In the genomic region with DNA sequence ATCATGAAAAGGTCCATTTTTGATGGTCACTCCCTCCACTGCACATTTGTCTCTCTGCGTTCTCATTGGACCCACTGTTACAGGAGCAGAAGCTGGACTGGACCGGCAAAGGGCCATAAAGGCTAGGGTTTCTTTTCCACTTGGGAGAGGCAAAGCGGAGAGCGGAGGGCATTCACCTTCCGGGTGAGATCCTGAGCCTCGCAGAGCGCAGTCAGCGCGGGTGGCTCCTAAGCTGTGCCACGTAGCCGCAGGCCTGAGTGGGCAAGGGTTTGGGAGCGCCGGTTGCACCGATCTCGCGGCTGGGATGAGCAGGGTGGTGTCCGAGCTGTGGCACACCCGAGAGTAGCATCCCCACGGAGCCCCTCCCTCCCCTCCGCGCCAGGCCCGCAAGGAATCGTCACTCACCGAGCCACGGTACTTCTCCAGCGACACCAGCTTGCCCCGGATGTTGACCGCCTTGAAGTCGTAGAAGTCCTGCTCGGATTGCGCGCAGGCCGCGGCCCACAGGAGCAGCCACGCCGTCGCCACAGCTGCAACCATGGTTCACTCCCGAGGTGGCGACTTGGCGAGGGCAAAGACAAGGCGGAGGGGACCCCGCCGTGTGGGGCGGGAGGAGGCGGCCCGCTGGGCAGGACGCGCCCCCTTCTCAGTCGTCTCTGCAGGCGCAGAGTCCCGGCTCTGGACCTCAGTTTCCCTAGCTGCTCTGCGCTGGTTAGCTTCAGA, we compare ENCODE assay signal across 8 mouse cellular contexts. TPM values are rescaled to one million over a fixed set of nuclear protein-coding genes. Genes with fewer than 3 reads are reported as not detected.
A peak's percentile ranks its signal among the peaks of the same experiment; 100 is the strongest.
DNase-seq lines count a peak whose midpoint lies in the region; ATAC-seq lines count a peak whose summit lies in the region.
"Had no signal": no experiment of that assay in that cellular context is flagged by ENCODE, and none has a peak within 500 bp of the region (broad histone marks: within the 10 kb centered on the region; RNA-seq: fewer than 3 reads in every experiment).

No protein-coding gene starts in this region.

- peak overlapping the region; percentile 17 for H3K27ac ChIP-seq in embryonic facial prominence, embryonic 11.5 days (replicated peaks; ENCODE audit: low read depth, low read length)
- peak overlapping the region; percentile 48 for H3K27ac ChIP-seq in limb, embryonic 11.5 days (replicated peaks; ENCODE audit: low read depth, low read length)
- no peak overlapping the region for H3K27ac ChIP-seq in midbrain, embryonic 14.5 days (replicated peaks; ENCODE audit: low read depth, low read length)
- H3K27ac ChIP-seq: macrophage had no signal

- peak; percentile 69 for DNase-seq in adrenal gland, postnatal 25 days
- peak; percentile 48 for DNase-seq in embryonic facial prominence, embryonic 11.5 days (ENCODE audit: low spot score)
- peak; percentile 81 to 83 for DNase-seq in heart, adult 18-20 months
- peak; percentile 64 for DNase-seq in kidney, adult 18-20 months
- DNase-seq in limb, embryonic 11.5 days (ENCODE audit: low spot score) = peak; percentile 71
- peak; percentile 68 for DNase-seq in midbrain, embryonic 14.5 days
- peak; percentile 11 to 37 for DNase-seq in spleen, postnatal 10 days (ENCODE audit: low spot score in 2 of 2)

- H3K27me3 ChIP-seq in embryonic facial prominence, embryonic 11.5 days (ENCODE audit: control insufficient read depth, insufficient read depth, low read length) = no peaks in the 10 kb centered on the region
- H3K27me3 ChIP-seq in limb, embryonic 11.5 days (ENCODE audit: control insufficient read depth, insufficient read depth, low read length) = no peaks in the 10 kb centered on the region
- no peaks in the 10 kb centered on the region for H3K27me3 ChIP-seq in midbrain, embryonic 14.5 days (ENCODE audit: control insufficient read depth, insufficient read depth, low read length)

- H3K4me2 ChIP-seq in embryonic facial prominence, embryonic 11.5 days (ENCODE audit: low read depth, low read length) = peak overlapping the region; percentile 65
- peak overlapping the region; percentile 47 for H3K4me2 ChIP-seq in limb, embryonic 11.5 days (ENCODE audit: low read depth, severe bottlenecking)
- peak overlapping the region; percentile 89 for H3K4me2 ChIP-seq in midbrain, embryonic 14.5 days (ENCODE audit: low read length)

- H3K4me3 ChIP-seq in embryonic facial prominence, embryonic 11.5 days (ENCODE audit: low read depth, low read length) = peak overlapping the region; percentile 34
- peak overlapping the region; percentile 30 for H3K4me3 ChIP-seq in limb, embryonic 11.5 days (ENCODE audit: low read depth, low read length)
- H3K4me3 ChIP-seq in midbrain, embryonic 14.5 days (replicated peaks; ENCODE audit: low read depth, low read length) = peak overlapping the region; percentile 42

- peak overlapping the region; percentile 68 for H3K9ac ChIP-seq in embryonic facial prominence, embryonic 11.5 days (replicated peaks; ENCODE audit: low read length)
- peak overlapping the region; percentile 76 for H3K9ac ChIP-seq in limb, embryonic 11.5 days (ENCODE audit: low read length)
- peak overlapping the region; percentile 70 for H3K9ac ChIP-seq in midbrain, embryonic 14.5 days (replicated peaks; ENCODE audit: low read length)

- no peaks in the 10 kb centered on the region for H3K9me3 ChIP-seq in embryonic facial prominence, embryonic 11.5 days (replicated peaks; ENCODE audit: control insufficient read depth, low read length)
- H3K9me3 ChIP-seq in limb, embryonic 11.5 days (ENCODE audit: control insufficient read depth, low read length) = 0 out of 2 replicates have a peak, but pooled peaks cover 2% of the 10 kb centered on the region
- no peaks in the 10 kb centered on the region for H3K9me3 ChIP-seq in midbrain, embryonic 14.5 days (ENCODE audit: control insufficient read depth, low read length)

- H3K4me1 ChIP-seq in embryonic facial prominence, embryonic 11.5 days (ENCODE audit: control insufficient read depth, insufficient read depth, low read length) = no peaks in the 10 kb centered on the region; the same call in 1 of the 2 replicates
- peaks cover 13% of the 10 kb centered on the region for H3K4me1 ChIP-seq in limb, embryonic 11.5 days (ENCODE audit: control insufficient read depth, insufficient read depth, low read length)
- H3K4me1 ChIP-seq in midbrain, embryonic 14.5 days (ENCODE audit: control insufficient read depth, insufficient read depth, low read length) = peaks cover 10% of the 10 kb centered on the region; the same call in 1 of the 2 replicates

- H3K36me3 ChIP-seq in embryonic facial prominence, embryonic 11.5 days (replicated peaks; ENCODE audit: control insufficient read depth, insufficient read depth, low read depth, low read length) = no peaks in the 10 kb centered on the region
- no peaks in the 10 kb centered on the region for H3K36me3 ChIP-seq in limb, embryonic 11.5 days (ENCODE audit: control insufficient read depth, insufficient read depth, low read length)
- H3K36me3 ChIP-seq in midbrain, embryonic 14.5 days (ENCODE audit: control insufficient read depth, insufficient read depth, low read length) = no peaks in the 10 kb centered on the region

- ATAC-seq in embryonic facial prominence, embryonic 11.5 days (replicated peaks; ENCODE audit: insufficient number of reproducible peaks, low FRiP score, low TSS enrichment, low read depth) = peak; percentile 76
- peak; percentile 58; the same call in 1 of the 2 replicates for ATAC-seq in limb, embryonic 11.5 days (ENCODE audit: insufficient number of reproducible peaks, low FRiP score, low TSS enrichment, low read depth)
- peak; percentile 63 for ATAC-seq in midbrain, embryonic 14.5 days (ENCODE audit: low FRiP score, low TSS enrichment)

- 2% methylated on average over 52 of the region's 52 CpGs for WGBS in embryonic facial prominence, embryonic 11.5 days
- 3% methylated on average over 52 of the region's 52 CpGs for WGBS in limb, embryonic 11.5 days
- WGBS in midbrain, embryonic 14.5 days = 2% methylated on average over 52 of the region's 52 CpGs

RNA-seq across cellular contexts. Expression of a gene that starts 0.5 kb away (rescaled TPM):
- total RNA-seq in adrenal gland, postnatal 25 days (2021) = 7.3 and 8.7 TPM in 2 replicates
- polyA plus RNA-seq in embryonic facial prominence, embryonic 11.5 days (2014; fragmentation: Nextera tagmentation; extraction: Ambion mirVana) = 44.9 and 46.4 TPM in 2 replicates
- 1 to 10 TPM; 6.5 to 8.1 TPM for total RNA-seq in heart, adult 18-20 months (2021)
- polyA plus RNA-seq in limb, embryonic 11.5 days (2014; fragmentation: Nextera tagmentation; extraction: Ambion mirVana) = 51.7 and 53.6 TPM in 2 replicates
- polyA plus RNA-seq in midbrain, embryonic 14.5 days (2014; fragmentation: Nextera tagmentation; extraction: Ambion mirVana) = 16.2 and 23.9 TPM in 2 replicates

RNA-seq across cellular contexts. Expression of a gene that starts 23.1 kb away (rescaled TPM):
- 4.1 and 4.5 TPM in 2 replicates for total RNA-seq in adrenal gland, postnatal 25 days (2021)
- polyA plus RNA-seq in embryonic facial prominence, embryonic 11.5 days (2014; fragmentation: Nextera tagmentation; extraction: Ambion mirVana) = 8.5 and 10.2 TPM in 2 replicates
- total RNA-seq in heart, adult 18-20 months (2021) = not detected
- 6.8 and 8.6 TPM in 2 replicates for polyA plus RNA-seq in limb, embryonic 11.5 days (2014; fragmentation: Nextera tagmentation; extraction: Ambion mirVana)
- polyA plus RNA-seq in midbrain, embryonic 14.5 days (2014; fragmentation: Nextera tagmentation; extraction: Ambion mirVana) = 4.9 and 6.6 TPM in 2 replicates
- polyA plus RNA-seq: macrophage had no signal

RNA-seq across cellular contexts. Expression of a gene that starts 52.9 kb away (rescaled TPM):
- 48.8 and 52.5 TPM in 2 replicates for total RNA-seq in adrenal gland, postnatal 25 days (2021)
- 94.6 and 110 TPM in 2 replicates for polyA plus RNA-seq in embryonic facial prominence, embryonic 11.5 days (2014; fragmentation: Nextera tagmentation; extraction: Ambion mirVana)
- 10 to 100 TPM; 18.9 to 23.3 TPM for total RNA-seq in heart, adult 18-20 months (2021)
- polyA plus RNA-seq in limb, embryonic 11.5 days (2014; fragmentation: Nextera tagmentation; extraction: Ambion mirVana) = 124 and 125 TPM in 2 replicates
- 59.0 and 70.7 TPM in 2 replicates for polyA plus RNA-seq in midbrain, embryonic 14.5 days (2014; fragmentation: Nextera tagmentation; extraction: Ambion mirVana)

Comparison
In these comparisons a context has a peak if more than half of its experiments do, and no peak if none do; other contexts are left out.
1. DNase-seq: peak in every context shown above with its lines; median percentile 82 in heart, adult 18-20 months; 71 in limb, embryonic 11.5 days; 69 in adrenal gland, postnatal 25 days; 68 in midbrain, embryonic 14.5 days; 64 in kidney, adult 18-20 months; 48 in embryonic facial prominence, embryonic 11.5 days; 24 in spleen, postnatal 10 days.